Mouse (Mus musculus): ENCODE measurements around the gene Exoc3l4.

Exoc3l4 gene

DNA sequence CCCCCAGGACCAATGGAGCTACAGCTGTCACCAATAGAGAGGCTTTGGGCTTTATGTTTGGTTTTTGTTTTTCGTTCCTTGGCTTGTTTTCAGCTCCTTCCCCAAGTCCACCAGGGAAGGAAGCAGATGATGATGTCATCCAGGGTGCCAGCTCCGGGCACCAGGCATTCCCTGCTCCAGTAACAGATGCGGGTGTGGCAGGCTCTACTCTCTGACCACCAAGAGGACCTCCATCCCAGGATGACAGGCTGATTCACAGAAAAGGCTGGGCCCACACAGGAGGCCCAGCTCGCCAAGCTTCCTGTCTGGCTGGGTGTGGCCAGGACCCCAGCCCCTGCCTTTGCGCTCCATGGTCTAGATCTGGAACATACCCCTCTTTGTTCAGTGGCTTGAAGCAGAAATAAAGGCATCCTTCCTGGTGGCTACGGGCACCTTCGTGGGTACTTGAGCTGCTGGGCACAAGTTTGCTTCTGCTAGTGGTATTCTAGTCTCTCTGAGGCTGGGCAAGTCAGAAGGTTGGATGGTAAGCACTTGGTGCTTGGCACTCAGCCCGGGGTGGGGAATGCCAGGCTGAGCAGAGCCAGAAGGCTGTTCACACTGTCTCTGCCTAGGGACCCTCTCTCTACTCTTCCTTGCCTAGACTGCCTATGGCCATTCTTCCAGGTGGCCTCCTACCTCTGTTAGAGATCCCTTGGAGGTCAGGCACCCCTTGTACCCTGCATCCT is 5.0 kb upstream of the Exoc3l4 start:
- DNase-seq (ENCODE audit: low read depth, low spot score): no peak

GRCm38 (mm10) chr12:111412581-111413284 is 4.1 kb upstream of the Exoc3l4 start:
- DNase-seq (ENCODE audit: low read depth, low spot score): no peak

- DNase-seq (ENCODE audit: low read depth, low spot score): peak; percentile 92
Observed at GRCm38 (mm10) chr12:111413300-111413699, 3.5 kb upstream of the Exoc3l4 start.

DNA sequence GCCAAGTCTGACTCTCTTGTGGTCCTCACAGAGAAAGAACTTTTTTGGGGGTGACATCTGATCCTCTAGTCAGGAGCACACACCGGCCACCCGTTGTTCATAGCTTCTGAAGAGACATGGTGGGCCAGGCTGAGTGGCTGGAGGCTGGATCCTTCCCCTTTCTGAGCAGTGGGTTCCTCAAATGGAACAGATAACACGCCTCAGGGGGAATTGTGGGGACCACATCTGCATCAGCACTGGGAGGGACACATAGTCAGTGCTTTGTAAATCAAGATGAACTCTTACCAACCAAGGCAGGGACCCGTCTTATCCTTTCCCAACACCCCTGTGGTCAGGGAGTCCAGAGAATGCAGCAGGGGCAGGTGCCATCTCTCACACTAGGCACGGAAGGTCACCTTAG is 3.1 kb downstream of the Exoc3l4 start:
- DNase-seq (ENCODE audit: low read depth, low spot score): no peak

- DNase-seq (ENCODE audit: low read depth, low spot score): no peak
Observed at GRCm38 (mm10) chr12:111420946-111421709, 4.3 kb downstream of the Exoc3l4 start.

GRCm38 (mm10) chr12:111422852-111423251 is 6.0 kb downstream of the Exoc3l4 start:
- no peak for DNase-seq (ENCODE audit: low read depth, low spot score)

- DNase-seq (ENCODE audit: low read depth, low spot score): peak; percentile 68
Observed at GRCm38 (mm10) chr12:111423570-111424129, 6.8 kb downstream of the Exoc3l4 start.

DNA sequence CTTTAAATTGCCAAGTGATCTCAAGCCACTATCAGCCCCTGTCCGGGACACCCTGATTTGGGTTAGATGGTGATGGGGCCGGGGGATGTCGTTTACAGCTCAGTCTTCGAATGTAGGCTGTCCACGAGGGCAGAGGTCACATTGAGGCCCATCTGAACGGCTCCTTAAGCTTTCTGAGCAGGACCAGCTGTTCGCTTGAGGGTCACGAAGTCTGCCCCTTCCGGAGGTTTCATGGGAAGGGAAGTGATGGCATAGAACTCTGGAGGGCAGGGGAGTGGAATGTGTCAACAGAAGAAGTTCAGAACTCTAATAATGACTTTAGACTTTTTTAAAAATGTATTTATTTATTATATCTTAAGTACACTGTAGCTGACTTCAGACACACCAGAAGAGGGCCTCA is 7.7 kb downstream of the Exoc3l4 start:
- no peak for DNase-seq (ENCODE audit: low read depth, low spot score)

- DNase-seq (ENCODE audit: low read depth, low spot score): peak; percentile 84
Observed at GRCm38 (mm10) chr12:111425258-111425657, 8.4 kb downstream of the Exoc3l4 start.

GRCm38 (mm10) chr12:111425789-111426460 is 9.1 kb downstream of the Exoc3l4 start:
- peak; percentile 92 for DNase-seq (ENCODE audit: low read depth, low spot score)

GRCm38 (mm10) chr12:111427438-111428113 is 10.8 kb downstream of the Exoc3l4 start:
- peak; percentile 64 for DNase-seq (ENCODE audit: low read depth, low spot score)

DNA sequence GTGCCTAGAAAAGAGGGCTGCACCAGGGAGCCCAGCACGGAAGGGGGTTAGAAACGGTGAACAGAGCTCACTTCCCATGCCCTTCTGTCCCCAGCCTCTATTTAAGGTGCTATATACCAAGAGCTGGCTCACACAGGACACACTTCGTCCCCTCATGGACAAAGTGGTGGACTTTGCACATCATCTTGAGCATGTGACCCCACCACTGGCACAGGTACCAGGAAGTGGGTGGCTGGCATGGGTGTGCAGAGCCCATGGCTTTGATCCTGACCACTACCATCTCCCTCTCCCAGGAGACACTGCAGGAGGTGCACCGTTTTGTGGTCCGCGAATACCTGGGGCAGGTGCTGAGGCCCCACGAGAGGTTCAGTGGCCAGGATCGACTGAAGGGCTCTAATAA is 11.5 kb downstream of the Exoc3l4 start:
- no peak for DNase-seq (ENCODE audit: low read depth, low spot score)

DNA sequence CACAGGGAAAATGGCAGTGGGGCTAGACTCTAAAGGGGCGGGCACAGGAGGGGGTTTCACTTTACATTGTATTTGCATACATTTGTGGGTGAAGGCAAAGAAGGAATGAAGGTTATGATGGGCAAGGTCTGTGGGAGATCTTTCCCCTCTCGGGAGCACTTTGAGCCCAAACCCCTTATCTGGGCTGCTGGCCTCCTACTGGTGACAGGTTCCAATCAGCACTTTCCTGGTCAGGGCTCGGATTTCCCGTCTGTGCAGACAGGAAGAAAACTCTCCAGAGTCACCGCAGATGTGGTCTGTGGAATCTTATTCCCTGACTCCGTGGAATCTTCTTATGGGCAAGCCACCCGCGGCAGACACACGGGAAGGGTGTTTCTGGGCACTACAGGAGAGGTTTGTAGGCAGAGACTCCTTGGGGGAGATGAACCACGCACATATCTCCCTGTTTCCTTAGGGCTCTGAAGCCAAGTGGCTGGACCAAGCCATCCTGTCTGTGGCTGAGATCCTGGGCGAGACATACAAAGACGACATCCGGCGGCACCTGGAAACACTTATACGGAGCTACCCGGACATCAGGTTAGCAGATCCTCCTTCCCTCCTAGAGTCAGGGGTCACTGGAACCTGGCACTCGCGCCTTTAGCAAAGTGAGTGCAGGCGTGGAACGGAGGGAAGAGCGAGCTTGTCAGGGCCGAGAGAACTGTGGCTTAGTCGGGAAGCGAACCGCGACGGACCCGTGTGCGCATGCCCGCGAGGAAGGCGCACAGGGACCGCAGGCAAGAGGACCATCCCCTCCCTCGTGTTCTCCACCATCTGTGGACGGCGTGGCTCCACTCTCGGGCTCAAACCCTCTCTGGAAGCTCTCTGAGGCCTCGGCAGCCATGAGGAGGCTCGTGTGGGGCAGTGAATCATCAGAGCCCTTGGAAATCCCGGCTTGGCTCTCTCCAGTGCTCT is 12.4 kb downstream of the Exoc3l4 start:
- DNase-seq (ENCODE audit: low read depth, low spot score): peak; percentile 67

DNA sequence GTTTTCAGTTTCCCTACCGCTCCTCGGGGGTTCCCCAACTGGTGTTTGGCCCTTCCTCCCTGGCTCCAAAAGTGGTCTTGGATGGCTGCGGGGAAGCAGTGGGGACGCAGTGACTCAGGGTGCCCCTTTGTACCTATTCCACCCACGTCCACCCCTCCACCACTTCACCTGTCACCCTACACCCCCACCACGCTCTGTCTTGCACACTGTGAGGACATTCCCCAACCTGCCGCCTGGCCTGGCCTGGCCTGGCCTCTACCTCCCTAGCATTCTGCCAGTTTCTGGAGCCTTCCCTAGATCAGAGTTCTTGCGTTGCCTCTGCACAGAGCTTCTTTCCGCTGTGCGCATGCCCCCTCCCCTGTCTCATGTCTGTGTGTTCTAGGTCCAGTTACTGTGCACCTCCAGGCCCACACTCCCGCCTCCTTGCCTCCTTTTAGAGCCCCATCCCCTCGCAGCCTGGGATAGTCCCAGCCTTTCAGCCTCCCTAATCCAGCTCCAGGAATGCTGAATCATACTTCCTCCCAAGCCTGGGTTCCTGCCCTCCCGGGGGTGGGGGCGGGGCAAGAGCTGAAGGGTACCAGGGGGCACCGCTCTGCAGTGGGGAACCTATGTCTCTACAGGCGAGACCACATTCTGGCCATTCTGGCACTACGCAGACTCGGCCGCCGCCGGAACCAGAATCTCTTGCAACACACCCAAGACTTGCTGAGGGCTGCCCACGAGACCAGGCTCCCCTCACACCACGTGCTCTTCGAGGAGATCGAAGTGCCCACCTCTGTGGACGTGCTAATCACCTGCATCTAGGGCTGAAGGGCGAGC is 13.4 kb downstream of the Exoc3l4 start:
- DNase-seq (ENCODE audit: low read depth, low spot score): peak; percentile 65

DNA sequence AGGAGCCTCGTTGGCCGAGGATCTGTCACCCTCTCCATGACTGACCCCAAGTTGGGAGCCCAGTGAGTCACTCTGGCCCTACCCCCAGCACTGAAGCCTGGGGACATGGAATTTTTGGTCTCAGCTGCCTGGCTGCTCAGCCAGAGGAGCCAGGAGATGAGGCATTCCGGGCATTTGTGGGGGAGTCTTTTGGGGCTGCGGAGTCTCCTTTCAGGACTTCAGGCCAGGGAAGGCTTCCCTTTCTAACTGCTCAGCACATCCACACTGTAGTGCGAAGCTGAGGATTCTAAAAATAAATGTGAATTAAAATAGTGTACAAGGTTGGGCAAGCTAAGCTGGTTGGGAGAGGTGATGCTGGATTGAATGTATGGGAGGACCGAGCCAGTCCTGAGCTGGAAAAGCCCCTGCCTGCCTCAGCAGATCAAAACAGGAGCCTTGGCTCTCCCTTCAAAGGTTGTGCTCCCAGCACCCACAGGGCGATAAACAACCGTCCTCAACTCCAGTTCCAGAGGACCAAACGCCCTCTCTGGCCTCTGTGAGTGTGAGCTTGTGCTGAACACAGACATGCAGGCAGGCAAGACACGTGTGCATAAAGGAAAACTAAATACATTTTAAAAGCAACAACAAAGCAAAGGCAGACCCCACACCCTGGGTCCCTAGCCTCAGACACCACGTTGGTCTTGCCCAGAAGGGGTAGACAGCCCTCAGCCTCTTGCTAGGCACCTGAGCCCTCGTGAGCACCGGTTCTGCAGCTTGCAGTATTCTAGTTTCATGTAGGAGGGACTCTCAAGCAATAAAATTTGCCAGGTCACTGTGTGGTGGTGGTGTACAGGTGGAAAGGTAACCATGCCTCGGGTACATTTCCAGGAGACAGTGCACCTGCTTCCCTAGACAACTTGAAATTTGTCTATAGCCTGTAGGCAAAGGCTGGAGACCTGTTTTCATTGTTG is 14.3 kb downstream of the Exoc3l4 start:
- no peak for DNase-seq (ENCODE audit: low read depth, low spot score)

DNA sequence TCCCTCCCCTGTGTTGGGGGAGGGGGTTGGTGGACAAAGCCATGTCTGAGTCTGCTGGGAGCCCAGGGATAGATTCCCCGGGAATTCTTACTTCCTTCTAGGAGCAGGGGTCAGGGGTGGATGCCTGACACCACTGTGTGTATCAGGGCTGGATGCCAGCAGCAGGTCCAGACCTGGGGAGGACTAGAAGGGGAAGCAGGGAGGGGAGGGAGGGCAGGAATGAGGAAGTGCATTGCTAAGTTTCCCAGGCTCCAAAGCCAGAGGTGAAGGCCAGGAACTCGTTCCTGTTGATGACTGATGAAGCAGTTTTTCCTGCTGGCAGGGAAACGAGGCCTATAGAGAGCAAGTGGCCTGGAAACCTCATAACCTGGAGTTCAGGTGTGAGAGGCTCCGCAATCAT is 15.3 kb downstream of the Exoc3l4 start:
- DNase-seq (ENCODE audit: low read depth, low spot score): no peak

- peak; percentile 77 for DNase-seq (ENCODE audit: low read depth, low spot score)
Observed at GRCm38 (mm10) chr12:111432751-111433331, 16.0 kb downstream of the Exoc3l4 start.

Data from ZHBTc4 (cell line).